14 mouse cellular contexts compared by ENCODE assay signal in genomic region chr10:17178627-17179026, GRCm38 (mm10).
A peak's percentile ranks its signal among the peaks of the same experiment; 100 is the strongest.
DNase-seq lines count a peak whose midpoint lies in the region; ATAC-seq and TF ChIP-seq lines count a peak whose summit lies in the region.
"Had no signal": no experiment of that assay in that cellular context is flagged by ENCODE, and none has a peak within 500 bp of the region (broad histone marks: within the 10 kb centered on the region; RNA-seq: fewer than 3 reads in every experiment).

No protein-coding gene starts in this region.

- peak; percentile 49 for DNase-seq in hindbrain, embryonic 11.5 days (ENCODE audit: low spot score)
- DNase-seq in hindbrain, embryonic 14.5 days (ENCODE audit: low spot score), result no peak
- peak; percentile 26 for DNase-seq in ES-E14 (ENCODE audit: low read depth, low spot score)
- DNase-seq in embryo, embryonic 11 days, result peak; percentile 57
- no peak for DNase-seq in cerebellum, postnatal 25 days
- DNase-seq in lung, adult 2 months, result no peak
- DNase-seq: adrenal gland, adult 8-10 months; cerebellum, adult 2 months; layer of hippocampus, postnatal 36 days; liver, embryonic 13.5 days; thymus, postnatal 36 days had no signal

- H3K4me3 ChIP-seq in hindbrain, embryonic 11.5 days (ENCODE audit: low read depth, low read length), result no peak overlapping the region
- no peak overlapping the region for H3K4me3 ChIP-seq in hindbrain, embryonic 14.5 days (replicated peaks; ENCODE audit: low read length)
- H3K4me3 ChIP-seq in ES-E14 (ENCODE audit: insufficient read depth in 1 of 2, low read depth in 1 of 2, low read length in 2 of 2, poor library complexity in 1 of 2, severe bottlenecking in 1 of 2), result no peak overlapping the region
- H3K4me3 ChIP-seq in neural tube, embryonic 13.5 days, result no peak overlapping the region
- H3K4me3 ChIP-seq in lung, adult 2 months (replicated peaks; ENCODE audit: extremely low read depth, low read depth, low read length), result no peak overlapping the region
- H3K4me3 ChIP-seq: embryonic facial prominence, embryonic 12.5 days; liver, embryonic 13.5 days had no signal

- no peak for TF ChIP-seq POLR2A in lung, adult 2 months (IDR thresholded peaks at IDR 0.05; ENCODE audit: borderline replicate concordance, extremely low read depth, low read depth, low read length)

- no peaks in the 10 kb centered on the region for H3K4me1 ChIP-seq in hindbrain, embryonic 11.5 days (replicated peaks; ENCODE audit: control insufficient read depth, insufficient read depth, low read length)
- 0 out of 2 replicates have a peak, but pooled peaks cover 3% of the 10 kb centered on the region for H3K4me1 ChIP-seq in hindbrain, embryonic 14.5 days (replicated peaks; ENCODE audit: control insufficient read depth, insufficient read depth, low read length)
- H3K4me1 ChIP-seq in ES-E14 (ENCODE audit: control insufficient read depth in 2 of 2, insufficient read depth in 2 of 2, low read length in 2 of 2, poor library complexity in 1 of 2), result peaks cover 0 to 3% of the 10 kb centered on the region in 2 experiments; a peak in 2 of 4 replicates
- H3K4me1 ChIP-seq in neural tube, embryonic 13.5 days (replicated peaks), result peaks cover 4% of the 10 kb centered on the region; the same call in 1 of the 2 replicates
- no peaks in the 10 kb centered on the region for H3K4me1 ChIP-seq in lung, adult 2 months (ENCODE audit: control insufficient read depth, insufficient read depth, low read length)
- H3K4me1 ChIP-seq: embryonic facial prominence, embryonic 12.5 days; liver, embryonic 13.5 days had no signal

- no peaks in the 10 kb centered on the region for H3K27me3 ChIP-seq in hindbrain, embryonic 11.5 days (ENCODE audit: control insufficient read depth, insufficient read depth, low read length)
- H3K27me3 ChIP-seq in hindbrain, embryonic 14.5 days (ENCODE audit: control insufficient read depth, insufficient read depth, low read length), result no peaks in the 10 kb centered on the region
- no peaks in the 10 kb centered on the region for H3K27me3 ChIP-seq in neural tube, embryonic 13.5 days
- H3K27me3 ChIP-seq: embryonic facial prominence, embryonic 12.5 days; liver, embryonic 13.5 days had no signal

- H3K9me3 ChIP-seq in hindbrain, embryonic 11.5 days (ENCODE audit: control insufficient read depth, low read length), result no peaks in the 10 kb centered on the region
- no peaks in the 10 kb centered on the region for H3K9me3 ChIP-seq in hindbrain, embryonic 14.5 days (ENCODE audit: control insufficient read depth, low read length)
- H3K9me3 ChIP-seq in ES-E14 (ENCODE audit: control insufficient read depth, insufficient read depth, low read depth, low read length), result no peaks in the 10 kb centered on the region
- no peaks in the 10 kb centered on the region for H3K9me3 ChIP-seq in neural tube, embryonic 13.5 days
- H3K9me3 ChIP-seq: embryonic facial prominence, embryonic 12.5 days; liver, embryonic 13.5 days had no signal

- TF ChIP-seq CTCF in lung, adult 2 months (IDR thresholded peaks at IDR 0.05; ENCODE audit: insufficient read depth, low read length), result no peak

- peak; percentile 87 for ATAC-seq in hindbrain, embryonic 11.5 days (ENCODE audit: low FRiP score)
- ATAC-seq in hindbrain, embryonic 14.5 days (ENCODE audit: low FRiP score), result no peak
- ATAC-seq in neural tube, embryonic 13.5 days (ENCODE audit: low read depth), result peak; percentile 67; the same call in 1 of the 2 replicates
- ATAC-seq: lung, postnatal 0 days had no signal

- in situ Hi-C loops in ES-E14 (cut with MboI; ENCODE audit: low sequenced_read_pairs in 2 of 2, unreplicated experiment in 2 of 2), result no loop called here

- no peaks in the 10 kb centered on the region for H3K36me3 ChIP-seq in hindbrain, embryonic 11.5 days (ENCODE audit: control insufficient read depth, insufficient read depth, low read length)
- H3K36me3 ChIP-seq in hindbrain, embryonic 14.5 days (replicated peaks; ENCODE audit: control insufficient read depth, insufficient read depth), result no peaks in the 10 kb centered on the region
- H3K36me3 ChIP-seq in ES-E14 (ENCODE audit: control insufficient read depth, insufficient read depth, low read length, poor library complexity, severe bottlenecking), result no peaks in the 10 kb centered on the region
- H3K36me3 ChIP-seq in neural tube, embryonic 13.5 days, result no peaks in the 10 kb centered on the region
- H3K36me3 ChIP-seq: embryonic facial prominence, embryonic 12.5 days; liver, embryonic 13.5 days had no signal

- H3K4me2 ChIP-seq in hindbrain, embryonic 11.5 days (replicated peaks; ENCODE audit: low read depth, low read length), result no peak overlapping the region
- H3K4me2 ChIP-seq in hindbrain, embryonic 14.5 days (replicated peaks), result no peak overlapping the region
- H3K4me2 ChIP-seq in neural tube, embryonic 13.5 days, result no peak overlapping the region
- H3K4me2 ChIP-seq: embryonic facial prominence, embryonic 12.5 days; liver, embryonic 13.5 days had no signal

- H3K27ac ChIP-seq in hindbrain, embryonic 11.5 days (ENCODE audit: low read depth, low read length), result no peak overlapping the region
- H3K27ac ChIP-seq in hindbrain, embryonic 14.5 days, result no peak overlapping the region
- no peak overlapping the region for H3K27ac ChIP-seq in ES-E14 (ENCODE audit: insufficient read depth, low read depth, low read length, poor library complexity, severe bottlenecking)
- H3K27ac ChIP-seq in neural tube, embryonic 13.5 days (replicated peaks), result no peak overlapping the region
- H3K27ac ChIP-seq: embryonic facial prominence, embryonic 12.5 days; liver, embryonic 13.5 days had no signal

- no peak overlapping the region for H3K9ac ChIP-seq in hindbrain, embryonic 11.5 days (ENCODE audit: low read depth, low read length)
- no peak overlapping the region for H3K9ac ChIP-seq in hindbrain, embryonic 14.5 days
- H3K9ac ChIP-seq in ES-E14 (ENCODE audit: insufficient read depth, low read depth, low read length, poor library complexity, severe bottlenecking), result no peak overlapping the region
- no peak overlapping the region for H3K9ac ChIP-seq in neural tube, embryonic 13.5 days
- H3K9ac ChIP-seq: embryonic facial prominence, embryonic 12.5 days; liver, embryonic 13.5 days had no signal

TF ChIP-seq in ES-E14, 5 proteins besides CTCF, POLR2A, EP300 and RAD21:
- TF ChIP-seq CHD2 (IDR thresholded peaks at IDR 0.05; ENCODE audit: low read depth, low read length) (no peak), HCFC1 (IDR thresholded peaks at IDR 0.05; ENCODE audit: borderline replicate concordance, insufficient read depth, low read length) (no peak), ZC3H11A (IDR thresholded peaks at IDR 0.05; ENCODE audit: borderline replicate concordance, low read depth, low read length) (no peak), ZNF384 (IDR thresholded peaks at IDR 0.05; ENCODE audit: low read depth, low read length) (no peak), MAFK (IDR thresholded peaks at IDR 0.05; ENCODE audit: insufficient read depth, low read depth, low read length) (no peak)

Comparison
In these comparisons a context has a peak if more than half of its experiments do, and no peak if none do; other contexts are left out.
1. DNase-seq: peak in hindbrain, embryonic 11.5 days (single experiment), ES-E14 (single experiment) and embryo, embryonic 11 days (single experiment); none in hindbrain, embryonic 14.5 days (single experiment), cerebellum, postnatal 25 days (0 of 2) and lung, adult 2 months (single experiment).